In the genomic region with DNA sequence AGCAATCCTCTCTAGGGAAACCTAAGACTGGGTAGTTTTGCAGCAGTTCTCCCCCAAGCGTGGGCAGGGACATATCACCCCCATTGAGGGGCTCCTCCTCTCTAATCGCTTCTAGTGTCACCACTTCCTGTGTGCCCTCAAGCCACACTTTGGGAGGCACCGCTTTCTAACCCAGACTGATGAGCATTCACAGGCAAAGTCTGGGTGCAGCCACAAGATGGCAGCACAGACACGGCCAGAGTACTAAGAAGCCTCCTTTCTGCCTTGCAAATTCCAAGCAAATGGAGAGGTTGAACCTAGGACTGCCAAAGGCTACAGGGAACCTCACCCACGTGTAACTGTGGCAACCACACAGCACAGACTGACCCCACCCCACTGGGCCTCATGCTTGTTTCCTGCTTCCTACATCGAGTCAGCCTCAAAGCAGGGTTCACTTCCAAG, we compare ENCODE assay signal across 8 mouse cellular contexts. TPM values are rescaled to one million over a fixed set of nuclear protein-coding genes. Genes with fewer than 3 reads are reported as not detected.
DNase-seq lines count a peak whose midpoint lies in the region; ATAC-seq and TF ChIP-seq lines count a peak whose summit lies in the region.

No protein-coding gene starts in this region.

- peak overlapping the region; percentile 72 for H3K4me2 ChIP-seq in heart, embryonic 14.5 days (ENCODE audit: low read length)
- peak overlapping the region; percentile 63; the same call in 1 of the 2 replicates for H3K4me2 ChIP-seq in liver, embryonic 14.5 days (ENCODE audit: low read depth)
- H3K4me2 ChIP-seq in stomach, postnatal 0 days (replicated peaks; ENCODE audit: low read depth), result 0 out of 2 replicates have a peak overlapping the region, but pooled peaks have one; percentile 20

- no peak overlapping the region for H3K4me3 ChIP-seq in heart, embryonic 14.5 days (ENCODE audit: control insufficient read depth in 1 of 2, insufficient read depth in 1 of 2, low read depth in 1 of 2, low read length in 2 of 2)
- no peak overlapping the region for H3K4me3 ChIP-seq in liver, embryonic 14.5 days (ENCODE audit: insufficient read depth in 1 of 2, low read depth in 2 of 2, low read length in 2 of 2)
- H3K4me3 ChIP-seq in stomach, postnatal 0 days (ENCODE audit: low read depth, low read length), result no peak overlapping the region

- 2% methylated on average over 6 of the region's 6 CpGs for WGBS in heart, embryonic 14.5 days
- WGBS in liver, embryonic 14.5 days (ENCODE audit: insufficient replicate concordance), result under 1% methylated on average over 6 of the region's 6 CpGs
- under 1% methylated on average over 6 of the region's 6 CpGs for WGBS in stomach, postnatal 0 days

- H3K4me1 ChIP-seq in heart, embryonic 14.5 days (ENCODE audit: control insufficient read depth in 2 of 2, insufficient read depth in 2 of 2, low read length in 2 of 2), result peaks cover 9 to 24% of the 10 kb centered on the region in 2 experiments; a peak in 3 of 4 replicates
- H3K4me1 ChIP-seq in liver, embryonic 14.5 days (replicated peaks; ENCODE audit: control insufficient read depth in 2 of 2, insufficient read depth in 2 of 2, low read length in 1 of 2), result peaks cover 8 to 14% of the 10 kb centered on the region in 2 experiments
- peaks cover 4% of the 10 kb centered on the region; the same call in 1 of the 2 replicates for H3K4me1 ChIP-seq in stomach, postnatal 0 days (replicated peaks; ENCODE audit: control insufficient read depth, insufficient read depth)

- H3K27me3 ChIP-seq in heart, embryonic 14.5 days (ENCODE audit: control insufficient read depth, insufficient read depth, low read length), result peaks cover 5% of the 10 kb centered on the region
- no peaks in the 10 kb centered on the region for H3K27me3 ChIP-seq in liver, embryonic 14.5 days (ENCODE audit: control insufficient read depth, insufficient read depth, low read length)
- no peaks in the 10 kb centered on the region for H3K27me3 ChIP-seq in stomach, postnatal 0 days (ENCODE audit: control insufficient read depth, insufficient read depth, low read length)

- H3K9me3 ChIP-seq in heart, embryonic 14.5 days (ENCODE audit: control insufficient read depth, low read length), result no peaks in the 10 kb centered on the region
- no peaks in the 10 kb centered on the region for H3K9me3 ChIP-seq in liver, embryonic 14.5 days (ENCODE audit: control insufficient read depth, low read length)
- no peaks in the 10 kb centered on the region for H3K9me3 ChIP-seq in stomach, postnatal 0 days (ENCODE audit: control insufficient read depth, low read length)

- peak overlapping the region in 1 of 2 experiments; percentile 59; a peak in 2 of 4 replicates for H3K27ac ChIP-seq in heart, embryonic 14.5 days (replicated peaks in 1 of 2; ENCODE audit: control insufficient read depth in 1 of 2, insufficient read depth in 1 of 2, low read depth in 2 of 2, low read length in 2 of 2)
- no peak overlapping the region for H3K27ac ChIP-seq in liver, embryonic 14.5 days
- H3K27ac ChIP-seq in stomach, postnatal 0 days (replicated peaks), result peak overlapping the region; percentile 82

- peak; percentile 92 for DNase-seq in CD4-positive, CD25-positive, alpha-beta regulatory T cell, adult 2 months (ENCODE audit: low read depth, low spot score)
- DNase-seq in brain, adult 2 months (ENCODE audit: low read depth, low spot score), result peak; percentile 93
- DNase-seq in kidney, postnatal 10 days, result peak; percentile 90
- DNase-seq in liver, embryonic 14.5 days (ENCODE audit: low read depth in 3 of 3, low spot score in 3 of 3), result peak; percentile 63 to 74 (median 66)
- DNase-seq in neural tube, embryonic 10.5 days (ENCODE audit: extremely low spot score, low spot score), result peak; percentile 82
- peak; percentile 88 for DNase-seq in stomach, postnatal 0 days (ENCODE audit: low spot score)

- TF ChIP-seq EP300 in liver, embryonic 14.5 days (IDR thresholded peaks at IDR 0.05; ENCODE audit: low read depth), result no peak
- TF ChIP-seq EP300 in stomach, postnatal 0 days (optimal IDR thresholded peaks at IDR 0.05), result no peak

- H3K36me3 ChIP-seq in heart, embryonic 14.5 days (ENCODE audit: control insufficient read depth, insufficient read depth, low read length), result peaks cover 4% of the 10 kb centered on the region; the same call in 1 of the 2 replicates
- H3K36me3 ChIP-seq in liver, embryonic 14.5 days (replicated peaks; ENCODE audit: control insufficient read depth, insufficient read depth, low read depth), result peaks cover 3% of the 10 kb centered on the region; the same call in 1 of the 2 replicates
- H3K36me3 ChIP-seq in stomach, postnatal 0 days (ENCODE audit: control insufficient read depth, insufficient read depth, low read length), result no peaks in the 10 kb centered on the region

- TF ChIP-seq CTCF in liver, embryonic 14.5 days (IDR thresholded peaks at IDR 0.05; ENCODE audit: low read depth), result peak; percentile 98
- peak; percentile 99 for TF ChIP-seq CTCF in stomach, postnatal 0 days (IDR thresholded peaks at IDR 0.05; ENCODE audit: low read depth)

- peak overlapping the region; percentile 30; the same call in 1 of the 2 replicates for H3K9ac ChIP-seq in heart, embryonic 14.5 days (ENCODE audit: low read length)
- H3K9ac ChIP-seq in liver, embryonic 14.5 days (replicated peaks), result no peak overlapping the region
- no peak overlapping the region for H3K9ac ChIP-seq in stomach, postnatal 0 days (ENCODE audit: low read length)

- ATAC-seq in erythroblast, adult 5-6 weeks (replicated peaks; ENCODE audit: low FRiP score, poor library complexity, severe bottlenecking), result peak; percentile 63
- peak; percentile 54 for ATAC-seq in heart, embryonic 14.5 days (ENCODE audit: insufficient number of reproducible peaks, insufficient read depth, low FRiP score, low read depth)
- ATAC-seq in liver, embryonic 14.5 days (ENCODE audit: insufficient read depth), result peak; percentile 7; the same call in 1 of the 2 replicates
- peak; percentile 82 for ATAC-seq in stomach, postnatal 0 days (ENCODE audit: low FRiP score, low TSS enrichment)

RNA-seq across cellular contexts. Expression of gene Tor4a, which starts 3.3 kb away (rescaled TPM):
- 3.1 and 5.0 TPM in 2 replicates for total RNA-seq in erythroblast, adult 5-6 weeks (2015; ENCODE audit: low replicate concordance)
- total RNA-seq in erythroblast, adult 5-6 weeks (2017; ENCODE audit: low replicate concordance), result 6.7 and 7.4 TPM in 2 replicates
- polyA plus RNA-seq in heart, embryonic 14.5 days (2014; fragmentation: Nextera tagmentation; extraction: Ambion mirVana), result 6.5 and 8.0 TPM in 2 replicates
- 3.7 and 4.1 TPM in 2 replicates for polyA plus RNA-seq in liver, embryonic 14.5 days (2012; rRNA removed)
- polyA plus RNA-seq in liver, embryonic 14.5 days (2014; fragmentation: Nextera tagmentation; extraction: Ambion mirVana), result 4.9 and 5.7 TPM in 2 replicates
- polyA plus RNA-seq in stomach, postnatal 0 days (2015; fragmentation: Nextera tagmentation; extraction: Ambion mirVana), result 13.1 and 13.7 TPM in 2 replicates

RNA-seq across cellular contexts. Expression of gene Nrarp, which starts 12.8 kb away (rescaled TPM):
- total RNA-seq in erythroblast, adult 5-6 weeks (2015; ENCODE audit: low replicate concordance), result not detected in 2 replicates
- total RNA-seq in erythroblast, adult 5-6 weeks (2017; ENCODE audit: low replicate concordance), result 0.51 TPM in 1 of 2 replicates, not detected in the other
- polyA plus RNA-seq in heart, embryonic 14.5 days (2014; fragmentation: Nextera tagmentation; extraction: Ambion mirVana), result 11.9 and 13.9 TPM in 2 replicates
- 3.7 and 3.9 TPM in 2 replicates for polyA plus RNA-seq in liver, embryonic 14.5 days (2012; rRNA removed)
- 1.8 and 1.9 TPM in 2 replicates for polyA plus RNA-seq in liver, embryonic 14.5 days (2014; fragmentation: Nextera tagmentation; extraction: Ambion mirVana)
- polyA plus RNA-seq in stomach, postnatal 0 days (2015; fragmentation: Nextera tagmentation; extraction: Ambion mirVana), result 25.3 and 25.6 TPM in 2 replicates

RNA-seq across cellular contexts. Expression of gene Nelfb, which starts 17.9 kb away (rescaled TPM):
- 0.77 and 6.1 TPM in 2 replicates for total RNA-seq in erythroblast, adult 5-6 weeks (2015; ENCODE audit: low replicate concordance)
- total RNA-seq in erythroblast, adult 5-6 weeks (2017; ENCODE audit: low replicate concordance), result 19.5 and 25.7 TPM in 2 replicates
- polyA plus RNA-seq in heart, embryonic 14.5 days (2014; fragmentation: Nextera tagmentation; extraction: Ambion mirVana), result 58.4 and 65.9 TPM in 2 replicates
- 18.7 and 21.3 TPM in 2 replicates for polyA plus RNA-seq in liver, embryonic 14.5 days (2012; rRNA removed)
- polyA plus RNA-seq in liver, embryonic 14.5 days (2014; fragmentation: Nextera tagmentation; extraction: Ambion mirVana), result 23.7 and 27.3 TPM in 2 replicates
- polyA plus RNA-seq in stomach, postnatal 0 days (2015; fragmentation: Nextera tagmentation; extraction: Ambion mirVana), result 58.6 and 59.1 TPM in 2 replicates

RNA-seq across cellular contexts. Expression of gene Stpg3, which starts 21.1 kb away (rescaled TPM):
- not detected in 2 replicates for total RNA-seq in erythroblast, adult 5-6 weeks (2015; ENCODE audit: low replicate concordance)
- total RNA-seq in erythroblast, adult 5-6 weeks (2017; ENCODE audit: low replicate concordance), result 0.34 TPM in 1 of 2 replicates, not detected in the other
- polyA plus RNA-seq in heart, embryonic 14.5 days (2014; fragmentation: Nextera tagmentation; extraction: Ambion mirVana), result not detected in 2 replicates
- polyA plus RNA-seq in liver, embryonic 14.5 days (2012; rRNA removed), result not detected in 2 replicates
- not detected in 2 replicates for polyA plus RNA-seq in liver, embryonic 14.5 days (2014; fragmentation: Nextera tagmentation; extraction: Ambion mirVana)
- not detected in 2 replicates for polyA plus RNA-seq in stomach, postnatal 0 days (2015; fragmentation: Nextera tagmentation; extraction: Ambion mirVana)

RNA-seq across cellular contexts. Expression of gene Fam166a, which starts 25.2 kb away (rescaled TPM):
- total RNA-seq in erythroblast, adult 5-6 weeks (2015; ENCODE audit: low replicate concordance), result not detected in 2 replicates
- total RNA-seq in erythroblast, adult 5-6 weeks (2017; ENCODE audit: low replicate concordance), result not detected in 2 replicates
- polyA plus RNA-seq in heart, embryonic 14.5 days (2014; fragmentation: Nextera tagmentation; extraction: Ambion mirVana), result 0.93 TPM in 1 of 2 replicates, not detected in the other
- polyA plus RNA-seq in liver, embryonic 14.5 days (2012; rRNA removed), result 0.04 TPM in 1 of 2 replicates, not detected in the other
- 0.96 TPM in 1 of 2 replicates, not detected in the other for polyA plus RNA-seq in liver, embryonic 14.5 days (2014; fragmentation: Nextera tagmentation; extraction: Ambion mirVana)
- 0.92 TPM in 1 of 2 replicates, not detected in the other for polyA plus RNA-seq in stomach, postnatal 0 days (2015; fragmentation: Nextera tagmentation; extraction: Ambion mirVana)

Comparison
In these comparisons a context has a peak if more than half of its experiments do, and no peak if none do; other contexts are left out.
1. ATAC-seq: peak in every context shown above with its lines; median percentile 82 in stomach, postnatal 0 days; 63 in erythroblast, adult 5-6 weeks; 54 in heart, embryonic 14.5 days; 7 in liver, embryonic 14.5 days.
2. H3K4me2 ChIP-seq: peak in every context shown above with its lines; median percentile 72 in heart, embryonic 14.5 days; 63 in liver, embryonic 14.5 days; 20 in stomach, postnatal 0 days.